Mouse (Mus musculus) brain, embryonic 14.5 days (tissue): ENCODE measurements at regions not wholly inside any gene's neighbourhood (a gene's known extent, or its start where the extent isn't known, plus 50 kb on each side); places are given as distances from the start of the nearest gene placed in this dataset.

ENCODE experiments used
- CTCF ChIP-seq: fragments of 200-500 bp; IDR thresholded peaks from 2 replicates; pipeline ENCODE4 v1.5.1; 2012; ENCODE audit warnings: inconsistent platforms, mild to moderate bottlenecking, moderate library complexity, borderline replicate concordance; ENCODE audit not compliant: insufficient read depth, insufficient read length; ENCODE audit errors: extremely low read depth
- POLR2A ChIP-seq: fragments of 200-500 bp; IDR thresholded peaks from 2 replicates; pipeline ENCODE4 v1.6.1; 2012; ENCODE audit warnings: mild to moderate bottlenecking, inconsistent platforms, borderline replicate concordance; ENCODE audit not compliant: poor library complexity, insufficient read depth, insufficient read length, severe bottlenecking; ENCODE audit errors: extremely low read depth

GRCm38 (mm10) chr8:37048912-37049692 is 55.7 kb downstream of the AI429214 start:
- no peak for TF ChIP-seq CTCF
- no peak for TF ChIP-seq POLR2A
